ENCODE assay signal across 19 mouse cellular contexts in genomic region chr10:5132050-5132449, GRCm38 (mm10).
"Had no signal": no experiment of that assay in that cellular context is flagged by ENCODE, and none has a peak within 500 bp of the region (broad histone marks: within the 10 kb centered on the region; RNA-seq: fewer than 3 reads in every experiment).

No protein-coding gene starts in this region.

- ATAC-seq: midbrain, embryonic 16.5 days had no signal

- H3K27ac ChIP-seq: liver, embryonic 14.5 days; midbrain, embryonic 10.5 days; midbrain, embryonic 12.5 days; neural tube, embryonic 13.5 days; neural tube, embryonic 15.5 days had no signal

- H3K36me3 ChIP-seq: midbrain, embryonic 10.5 days; midbrain, embryonic 12.5 days had no signal

- H3K4me3 ChIP-seq: midbrain, embryonic 10.5 days; midbrain, embryonic 12.5 days; myocyte; neural tube, embryonic 13.5 days; neural tube, embryonic 15.5 days had no signal

- H3K9ac ChIP-seq: liver, embryonic 14.5 days; midbrain, embryonic 12.5 days; neural tube, embryonic 13.5 days; neural tube, embryonic 15.5 days had no signal

- H3K9me3 ChIP-seq: midbrain, embryonic 10.5 days; midbrain, embryonic 12.5 days; neural tube, embryonic 13.5 days; neural tube, embryonic 15.5 days had no signal

- H3K27me3 ChIP-seq: midbrain, embryonic 12.5 days; neural tube, embryonic 13.5 days; neural tube, embryonic 15.5 days had no signal

- H3K4me1 ChIP-seq: midbrain, embryonic 10.5 days; midbrain, embryonic 12.5 days; neural tube, embryonic 13.5 days; neural tube, embryonic 15.5 days had no signal

- DNase-seq: lung, adult 2 months; lung, postnatal 10 days; lung, postnatal 4 days; midbrain, embryonic 14.5 days; retina, postnatal 1 day; right cerebral cortex, adult 18-20 months; right cerebral cortex, postnatal 25 days; right cerebral cortex, postnatal 4 days; spleen, adult 18-20 months; thymus, adult 18-20 months; thymus, postnatal 14 days; thymus, postnatal 36 days had no signal

- H3K4me2 ChIP-seq: midbrain, embryonic 12.5 days; neural tube, embryonic 13.5 days; neural tube, embryonic 15.5 days had no signal
